Mouse (Mus musculus) macrophage (primary cell): ENCODE results near the gene Nexmif. TPM values are rescaled to one million over a fixed set of nuclear protein-coding genes. Genes with fewer than 3 reads are reported as not detected.
"Not testable (repeated sequence)": the region's sequence is repeated elsewhere in the genome, so short reads cannot be mapped to it uniquely, and the experiment has no call there.

ENCODE experiments used
- H3K27ac ChIP-seq: fragments of 350-480 bp; formaldehyde crosslinking; 2 replicates; pipeline ENCODE4 v1.9.0; 2021
- H3K36me3 ChIP-seq: fragments of 350-480 bp; formaldehyde crosslinking; 2 replicates; pipeline ENCODE4 v1.9.0; 2021; ENCODE audit errors: inconsistent target
- H3K4me3 ChIP-seq: fragments of 350-480 bp; formaldehyde crosslinking; 2 replicates; pipeline ENCODE4 v1.9.0; 2021; ENCODE audit errors: inconsistent target
- H3K79me2 ChIP-seq: fragments of 350-480 bp; formaldehyde crosslinking; 2 replicates; pipeline ENCODE4 v1.9.0; 2021; ENCODE audit errors: inconsistent target
- WGBS: methylation state at CpG from one replicate; pipeline ENCODE4 v1.1.7; 2026; ENCODE audit warnings: inconsistent platforms; ENCODE audit not compliant: missing documents; 5-methylcytosine and 5-hydroxymethylcytosine counted together
- polyA plus RNA-seq: library from polyadenylated mRNA; stranded (reverse); fragments of 250-400 nt; gene quantifications from 3 replicates; pipeline ENCODE4 v1.2.4, GENCODE M21; 2018; ENCODE audit warnings: inconsistent platforms
- total RNA-seq, 78 experiments: library from RNA; depleted of rRNA; stranded (reverse); fragments of 250-400 nt; gene quantifications; 1 replicate in 9 of 78; 2 replicates in 24 of 78; 3 replicates in 43 of 78; 4 replicates in 2 of 78; pipeline ENCODE4 v1.2.4; 2018; ENCODE audit warnings: inconsistent platforms in 56 of 78

Nexmif gene
- under 1 TPM in 1 of 26 experiments, not detected in 25; 0.25 TPM for total RNA-seq (2018; cell fraction: chromatin; rRNA removed)
- not detected for total RNA-seq (2018; cell fraction: cytosol; rRNA removed)
- total RNA-seq (2018; cell fraction: nucleus; rRNA removed): not detected
- not detected in 3 replicates for polyA plus RNA-seq

DNA sequence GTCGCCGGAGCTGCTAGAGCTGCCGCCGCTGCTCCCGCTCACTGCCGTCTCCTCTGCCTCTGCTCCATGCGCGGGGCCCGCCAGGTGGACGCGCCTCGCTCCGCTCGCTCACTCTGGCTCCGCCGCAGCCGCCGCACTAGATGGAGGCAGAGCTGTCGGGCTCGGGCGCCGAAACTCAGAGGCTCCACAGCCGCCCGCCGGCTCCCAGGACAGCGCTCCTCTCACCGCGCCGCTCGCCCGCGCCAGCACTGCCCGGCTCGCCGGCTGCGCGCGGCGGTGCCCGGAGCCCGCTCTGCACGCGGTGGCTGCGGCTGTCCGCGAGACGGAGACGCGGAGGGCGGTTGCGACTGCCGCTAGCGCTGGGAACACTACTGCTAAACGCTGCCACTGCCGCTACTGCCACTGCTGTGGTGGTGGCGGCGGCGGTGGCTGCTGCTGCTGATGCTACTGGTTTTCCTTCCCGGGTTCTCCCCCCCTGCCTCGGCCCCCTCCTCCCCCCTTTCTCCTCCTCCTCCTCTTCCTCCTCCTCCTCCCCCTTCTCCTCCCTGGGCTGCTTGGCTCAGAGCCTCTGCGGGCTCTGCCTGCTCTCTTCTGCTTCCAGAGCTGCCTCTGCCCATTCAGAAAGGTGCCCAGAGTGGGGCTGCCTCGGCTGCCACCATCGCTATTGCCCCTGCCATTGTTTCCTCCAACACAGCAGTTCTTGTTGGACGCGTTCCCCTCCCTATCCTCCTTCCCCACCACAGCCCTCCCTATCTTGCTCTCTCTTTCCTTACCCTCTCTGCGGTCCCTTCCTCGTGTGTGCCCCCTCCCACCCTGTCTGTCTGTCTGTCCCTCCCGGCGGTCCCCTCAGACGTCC is at the start of gene Nexmif:
Gene Nexmif (minus strand): TSS at position 450 of the 856 bp plus-strand sequence.
- no peaks in the 10 kb centered on the region for H3K36me3 ChIP-seq
- no peak within 1 kb of the TSS for H3K27ac ChIP-seq
- 21% methylated on average over 36 of the region's 70 CpGs for WGBS
- no peaks in the 10 kb centered on the region for H3K79me2 ChIP-seq
- H3K4me3 ChIP-seq: no peak within 1 kb of the TSS

DNA sequence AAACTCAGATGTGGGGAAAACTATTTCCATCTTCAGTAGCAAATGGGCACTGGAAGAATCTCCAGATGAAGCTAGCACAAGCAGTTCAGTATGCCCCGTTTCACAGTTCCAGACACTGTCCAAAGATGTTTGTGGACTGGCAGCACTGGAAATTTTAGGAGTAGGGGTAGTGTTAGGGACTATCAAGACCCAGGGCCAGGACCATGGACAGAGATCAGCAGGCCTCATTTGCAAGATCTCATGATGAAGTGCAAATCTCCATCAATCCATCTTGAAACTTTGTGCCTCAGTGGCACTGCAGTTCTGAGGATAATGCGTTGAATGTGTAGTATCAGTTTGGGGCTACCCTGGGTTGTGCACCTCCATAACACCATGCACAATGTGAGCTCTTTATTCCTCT is 7.7 kb upstream of the Nexmif start:
- WGBS: 85% methylated on average over 2 of the region's 2 CpGs
- H3K4me3 ChIP-seq: no peak overlapping the region
- H3K36me3 ChIP-seq: no peaks in the 10 kb centered on the region
- no peak overlapping the region for H3K27ac ChIP-seq
- H3K79me2 ChIP-seq: no peaks in the 10 kb centered on the region

DNA sequence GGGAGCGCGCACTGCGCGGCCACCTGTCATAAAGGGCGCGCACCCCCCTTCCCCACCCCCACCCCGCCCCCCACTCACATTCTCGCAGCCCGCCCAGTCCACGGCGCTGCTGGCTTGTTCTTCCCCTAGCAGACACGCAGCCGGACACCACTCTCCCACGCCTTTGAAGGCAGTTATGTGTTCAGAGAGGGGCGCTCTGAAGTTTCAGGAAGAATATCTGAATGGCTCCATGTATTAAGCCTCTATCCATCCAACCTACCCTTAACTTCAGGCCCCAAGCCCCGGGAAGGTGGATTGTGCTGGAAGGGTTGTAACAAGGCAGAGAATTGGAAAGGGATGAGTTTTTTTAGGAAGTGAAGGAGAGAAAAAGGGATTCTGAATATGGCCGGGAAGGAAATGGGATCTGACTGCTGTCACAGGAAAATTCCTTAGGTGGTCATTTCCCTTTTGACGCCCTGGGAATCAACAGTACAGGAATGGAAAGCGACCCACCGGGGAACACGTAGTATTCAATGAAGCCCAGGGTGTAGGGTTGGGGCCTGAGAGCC is 681 bp upstream of the Nexmif start:
- no peak overlapping the region for H3K4me3 ChIP-seq

DNA sequence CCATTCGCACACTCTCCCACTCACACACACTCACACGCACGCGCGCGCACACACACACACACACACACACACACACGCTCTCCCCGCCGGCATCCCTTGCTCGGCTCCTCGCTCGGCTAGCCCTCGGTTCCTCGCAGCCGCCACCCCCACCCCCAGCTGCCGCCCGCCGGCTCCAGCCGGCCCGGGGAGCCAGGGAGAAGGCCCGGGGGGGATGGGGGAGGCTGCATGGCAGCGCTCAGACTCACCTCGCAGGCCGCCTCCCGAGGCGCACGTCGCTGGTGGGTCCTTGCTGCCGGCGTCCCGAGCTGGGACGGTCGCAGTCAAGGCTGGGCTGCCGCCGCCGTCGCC is 623 bp downstream of the Nexmif start:
- WGBS: 18% methylated on average over 7 of the region's 37 CpGs
- Histone ChIP-seq H3K27ac (no peak overlapping the region), H3K36me3 (no peaks in the 10 kb centered on the region), H3K4me3 (no peak overlapping the region), H3K79me2 (no peaks in the 10 kb centered on the region)

More for the DNA sequence above, 681 bp upstream of the Nexmif start:
- no peaks in the 10 kb centered on the region for H3K79me2 ChIP-seq
- H3K36me3 ChIP-seq: no peaks in the 10 kb centered on the region
- 34% methylated on average over 13 of the region's 21 CpGs for WGBS
- no peak overlapping the region for H3K27ac ChIP-seq

DNA sequence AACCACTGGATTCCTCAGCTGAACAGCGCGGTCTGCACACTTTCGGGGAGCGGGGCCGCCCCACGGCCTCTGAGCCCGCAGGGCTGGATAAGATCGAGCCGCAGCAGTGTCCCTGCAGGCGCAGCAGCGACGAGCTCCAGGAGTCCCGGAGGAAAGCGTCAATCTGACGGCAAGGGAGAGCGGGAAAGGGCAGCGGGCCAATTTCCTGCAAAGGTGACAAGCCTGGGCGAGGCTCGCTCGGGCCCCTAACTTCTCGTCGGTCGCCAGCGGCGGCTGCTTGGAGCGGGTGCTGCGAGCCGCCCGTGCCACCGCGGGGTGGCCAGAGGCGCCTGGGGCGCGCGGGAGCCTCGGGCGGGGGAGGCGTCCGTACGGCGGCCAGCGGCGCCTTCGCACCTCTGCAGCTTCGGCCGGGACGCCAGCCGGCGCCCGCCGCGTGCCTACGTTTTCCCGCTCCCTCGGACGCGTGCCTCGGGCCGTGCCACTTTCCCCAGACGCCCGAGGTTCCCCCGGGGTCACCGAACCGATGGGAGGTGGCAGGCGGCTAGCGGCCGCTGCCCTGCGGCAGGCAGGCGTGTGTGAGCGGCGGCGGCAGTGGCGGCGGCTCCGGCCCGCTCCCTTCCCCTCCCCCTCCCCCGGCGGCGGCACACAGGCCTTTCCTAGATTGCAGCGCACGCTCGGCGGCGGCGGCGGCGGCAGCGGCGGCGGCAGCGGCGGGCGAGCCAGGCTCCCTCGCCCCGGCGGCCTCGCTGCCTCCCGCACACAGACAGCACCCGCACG is 1.2 kb downstream of the Nexmif start:
- H3K27ac ChIP-seq: no peak overlapping the region
- WGBS: 21% methylated on average over 48 of the region's 100 CpGs
- no peak overlapping the region for H3K4me3 ChIP-seq
- no peaks in the 10 kb centered on the region for H3K79me2 ChIP-seq
- H3K36me3 ChIP-seq: no peaks in the 10 kb centered on the region

DNA sequence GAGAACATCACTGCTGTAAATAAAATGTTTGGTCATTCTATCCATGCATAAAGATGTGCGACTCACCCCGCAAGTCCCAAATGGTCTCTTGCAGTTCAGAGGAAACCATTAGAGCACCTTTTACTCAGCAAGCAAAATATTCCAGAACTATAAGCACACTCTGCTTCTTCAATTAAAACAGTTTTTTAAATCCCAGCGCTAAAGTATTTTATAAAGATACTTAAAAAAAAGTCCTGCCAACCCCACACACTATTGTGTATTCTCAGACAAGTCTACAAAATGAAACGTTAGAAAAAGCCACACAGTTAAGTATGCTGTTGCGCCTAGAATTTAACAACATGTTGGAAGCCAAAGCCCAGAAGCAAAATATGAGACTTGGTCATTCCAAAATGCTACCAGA is 1.9 kb downstream of the Nexmif start:
- Histone ChIP-seq H3K27ac (no peak overlapping the region), H3K79me2 (no peaks in the 10 kb centered on the region), H3K36me3 (no peaks in the 10 kb centered on the region), H3K4me3 (no peak overlapping the region)
- WGBS: 52% methylated on average over 5 of the region's 5 CpGs

DNA sequence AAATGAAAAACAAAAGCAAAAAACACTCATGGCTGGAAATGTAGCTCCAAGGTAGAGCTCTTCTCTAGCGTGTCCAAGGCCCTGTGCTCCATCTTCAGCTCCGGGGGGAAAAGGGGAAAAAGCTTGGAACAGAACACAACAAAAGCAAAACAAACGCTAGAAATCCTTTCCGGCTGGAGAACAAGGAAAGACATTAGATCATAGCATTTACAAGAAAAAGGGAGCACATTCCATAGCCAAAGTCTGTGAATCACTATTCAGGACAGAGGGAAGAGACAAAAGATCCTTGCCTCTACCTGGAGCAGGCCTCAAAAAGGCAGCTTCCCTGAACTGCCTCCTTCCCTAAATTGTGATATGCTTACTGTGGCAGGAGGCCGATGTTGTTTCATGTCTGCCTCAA is 4.4 kb downstream of the Nexmif start:
- Histone ChIP-seq H3K4me3 (no peak overlapping the region), H3K36me3 (no peaks in the 10 kb centered on the region), H3K79me2 (no peaks in the 10 kb centered on the region), H3K27ac (no peak overlapping the region)
- WGBS: 92% methylated on average over 4 of the region's 5 CpGs

DNA sequence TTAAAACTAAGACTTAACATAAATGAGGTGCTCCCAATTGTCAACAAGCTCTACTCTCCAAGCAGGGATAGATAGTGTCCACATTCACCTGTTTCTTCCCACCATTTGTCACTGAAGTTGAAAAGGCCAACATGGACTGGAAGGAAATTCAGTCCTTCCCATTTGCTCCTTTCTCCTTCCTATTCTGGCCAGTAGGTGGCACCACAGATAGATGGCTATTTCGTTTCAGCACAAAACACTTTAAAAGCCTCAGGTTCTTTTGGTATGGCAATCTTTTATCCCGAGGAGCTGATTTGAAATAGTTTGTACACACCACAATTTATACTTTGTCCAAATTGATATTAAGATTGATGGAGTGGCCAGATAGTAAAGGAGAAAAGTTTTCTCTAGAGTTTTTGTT is 21.7 kb downstream of the Nexmif start:
- H3K36me3 ChIP-seq: no peaks in the 10 kb centered on the region
- WGBS: 22% methylated on average over 2 of the region's 2 CpGs
- no peaks in the 10 kb centered on the region for H3K79me2 ChIP-seq
- H3K4me3 ChIP-seq: no peak overlapping the region
- no peak overlapping the region for H3K27ac ChIP-seq

DNA sequence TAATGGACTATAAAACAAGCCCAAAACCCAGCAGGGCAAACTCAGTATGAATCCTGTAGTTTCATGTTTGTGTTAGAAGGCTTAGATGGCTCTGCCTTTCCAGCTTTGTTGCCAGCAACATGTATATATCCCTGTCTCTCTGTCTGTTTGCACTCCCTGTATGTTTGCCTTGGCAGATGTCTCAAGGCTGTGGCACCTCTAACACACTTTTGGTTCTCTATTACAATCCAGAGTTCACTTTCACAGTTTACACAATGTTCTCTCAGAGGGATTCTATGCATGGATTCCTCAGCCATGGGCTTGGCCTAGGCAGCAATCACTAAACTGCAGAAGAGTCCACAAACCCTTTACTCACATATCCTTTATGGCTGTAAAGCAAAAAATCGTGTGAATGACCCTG is 50.9 kb downstream of the Nexmif start:
- Histone ChIP-seq H3K36me3 (no peaks in the 10 kb centered on the region), H3K27ac (no peak overlapping the region), H3K79me2 (no peaks in the 10 kb centered on the region), H3K4me3 (no peak overlapping the region)
- 45% methylated on average over 1 of the region's 1 CpGs for WGBS

DNA sequence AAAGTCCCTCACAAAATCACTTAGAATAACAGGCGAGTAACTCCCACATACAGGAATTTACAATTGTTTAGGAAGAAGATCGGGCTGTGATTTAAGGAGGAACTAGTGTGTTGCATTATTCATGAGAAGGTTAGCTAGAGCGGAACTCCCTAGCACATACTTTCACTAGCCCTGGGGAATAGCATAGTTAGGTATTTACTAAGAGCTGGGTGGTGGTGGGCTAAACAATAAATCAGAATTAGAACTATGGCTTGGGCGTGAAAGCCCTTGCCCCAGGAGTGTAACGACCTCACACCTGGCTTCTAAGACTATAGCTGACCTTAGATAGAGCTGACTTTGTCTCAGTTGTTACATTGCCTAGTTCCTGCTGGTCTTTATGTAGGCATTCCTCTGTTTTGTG is 85.7 kb downstream of the Nexmif start:
- not testable (repeated sequence) for H3K27ac ChIP-seq, H3K4me3 ChIP-seq, H3K36me3 ChIP-seq, H3K79me2 ChIP-seq
- 88% methylated on average over 4 of the region's 5 CpGs for WGBS

DNA sequence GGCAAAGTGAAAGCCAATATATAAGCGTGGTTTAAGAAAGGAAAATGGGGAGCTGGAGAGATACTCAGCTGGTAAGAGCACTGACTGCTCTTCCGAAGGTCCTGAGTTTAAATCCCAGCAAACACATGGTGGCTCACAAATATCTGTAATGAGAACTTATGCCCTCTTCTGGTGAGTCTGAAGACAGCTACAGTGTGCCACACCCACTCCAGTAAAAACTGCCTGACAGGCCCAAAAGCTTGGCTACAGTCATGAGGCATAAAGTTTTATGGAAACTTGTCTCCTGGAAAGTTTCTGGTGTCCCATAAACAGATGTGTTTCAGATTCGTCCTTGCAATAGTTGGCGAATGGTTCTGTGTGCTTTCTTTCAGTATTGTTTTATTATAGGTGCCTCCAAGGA is 86.4 kb downstream of the Nexmif start:
- 79% methylated on average over 3 of the region's 4 CpGs for WGBS
- Histone ChIP-seq H3K79me2 (no peaks in the 10 kb centered on the region), H3K4me3 (no peak overlapping the region), H3K36me3 (no peaks in the 10 kb centered on the region), H3K27ac (no peak overlapping the region)

DNA sequence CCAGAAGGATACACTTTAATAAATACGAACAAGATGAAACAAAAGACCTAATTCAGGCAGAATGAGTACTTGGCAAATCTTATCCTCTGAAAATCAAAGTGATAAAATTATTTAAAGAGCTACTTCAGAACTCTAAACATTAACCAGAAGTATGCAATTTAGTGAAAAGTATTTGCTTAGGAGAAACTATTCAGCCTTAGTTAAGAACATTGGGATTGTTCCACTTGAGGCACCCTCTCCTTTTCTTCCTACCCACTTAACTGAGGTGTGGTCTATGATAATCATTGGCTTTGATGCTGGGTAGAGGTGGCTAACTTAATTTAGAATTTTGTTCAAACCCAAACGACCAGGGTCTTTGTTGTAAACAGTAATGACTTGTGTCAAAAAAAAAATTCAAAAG is 146.1 kb downstream of the Nexmif start:
- no peaks in the 10 kb centered on the region for H3K79me2 ChIP-seq
- no peaks in the 10 kb centered on the region for H3K36me3 ChIP-seq
- no peak overlapping the region for H3K27ac ChIP-seq
- no peak overlapping the region for H3K4me3 ChIP-seq
- 75% methylated on average over 2 of the region's 2 CpGs for WGBS

DNA sequence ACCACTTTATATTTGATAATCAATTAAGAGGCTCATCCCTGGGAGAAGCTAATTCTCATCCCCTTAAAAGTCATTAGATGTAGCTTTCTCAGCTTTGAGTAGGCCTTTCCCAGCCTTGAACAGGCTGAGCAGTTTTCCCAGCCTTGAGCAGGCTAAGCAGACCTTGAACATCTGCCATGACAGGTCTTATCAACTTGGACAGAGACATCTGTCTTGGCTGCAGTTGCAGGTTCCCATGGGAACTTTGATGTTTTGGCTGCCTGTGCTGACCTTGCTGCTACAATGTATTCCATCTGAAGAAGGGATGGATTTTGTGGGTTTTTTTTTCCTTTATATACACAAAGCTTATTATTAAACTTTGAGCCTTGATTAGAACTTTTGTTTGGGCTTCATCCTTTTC is 160.7 kb downstream of the Nexmif start:
- no peaks in the 10 kb centered on the region for H3K36me3 ChIP-seq
- H3K79me2 ChIP-seq: no peaks in the 10 kb centered on the region
- H3K27ac ChIP-seq: no peak overlapping the region
- H3K4me3 ChIP-seq: no peak overlapping the region

DNA sequence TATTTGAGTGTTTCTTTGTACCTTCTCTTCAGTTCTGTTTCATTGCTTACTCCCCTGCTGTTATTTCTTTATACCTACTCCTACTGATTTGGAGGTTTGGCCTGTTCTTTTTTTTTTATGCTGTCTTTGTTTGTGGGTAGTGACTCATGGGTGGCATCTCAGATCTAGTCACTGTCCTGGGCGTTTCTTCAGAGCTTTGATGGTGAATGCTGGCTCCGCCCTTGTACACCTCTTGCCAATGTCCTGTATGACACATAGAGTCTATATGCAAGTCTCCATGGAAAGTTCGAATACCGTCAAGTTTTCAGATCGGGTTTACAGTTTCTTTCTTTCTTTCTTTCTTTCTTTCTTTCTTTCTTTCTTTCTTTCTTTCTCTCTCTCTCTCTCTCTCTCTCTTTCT is 167.1 kb downstream of the Nexmif start:
- no peak overlapping the region for H3K27ac ChIP-seq
- 86% methylated on average over 5 of the region's 5 CpGs for WGBS
- H3K36me3 ChIP-seq: no peaks in the 10 kb centered on the region
- H3K79me2 ChIP-seq: no peaks in the 10 kb centered on the region
- H3K4me3 ChIP-seq: no peak overlapping the region

DNA sequence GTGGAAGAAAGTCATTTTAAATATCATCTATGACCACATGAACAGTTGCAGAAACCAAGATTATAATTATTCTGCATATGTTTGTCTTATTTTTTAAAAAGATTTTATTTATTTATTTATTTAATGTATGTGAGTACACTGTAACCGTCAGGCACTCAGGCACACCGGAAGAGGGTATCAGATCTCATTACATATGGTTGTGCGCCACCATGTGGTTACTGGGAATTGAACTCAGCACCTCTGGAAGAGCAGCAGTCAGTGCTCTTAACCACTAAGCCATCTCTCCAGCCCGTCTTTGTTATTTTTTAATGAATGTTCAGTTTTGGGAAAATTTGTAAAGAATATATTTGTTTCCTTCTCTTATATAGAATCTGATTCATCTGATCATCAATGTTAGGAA is 168.2 kb downstream of the Nexmif start:
- 37% methylated on average over 4 of the region's 4 CpGs for WGBS

More for the DNA sequence above, 168.2 kb downstream of the Nexmif start:
- Histone ChIP-seq H3K36me3 (no peaks in the 10 kb centered on the region), H3K27ac (no peak overlapping the region), H3K79me2 (no peaks in the 10 kb centered on the region), H3K4me3 (no peak overlapping the region)
